Mouse (Mus musculus): ENCODE data around the gene Tmem151b. TPM values are rescaled to one million over a fixed set of nuclear protein-coding genes. Genes with fewer than 3 reads are reported as not detected.

Gene Tmem151b
- polyA plus RNA-seq, 1 experiment, result not detected

- TF ChIP-seq CTCF (IDR thresholded peaks at IDR 0.05; ENCODE audit: insufficient read depth, low read depth, low read length), result no peak
- TF ChIP-seq POLR2A (IDR thresholded peaks at IDR 0.05; ENCODE audit: insufficient read depth, low read depth, low read length), result no peak
- no peaks in the 10 kb centered on the region for H3K4me1 ChIP-seq (ENCODE audit: control insufficient read depth, insufficient read depth, low read length)
- 81% methylated on average over 13 of the region's 13 CpGs for WGBS
- H3K27ac ChIP-seq (ENCODE audit: insufficient read depth, low read depth, low read length), result no peak overlapping the region
- no peak overlapping the region for H3K4me3 ChIP-seq (ENCODE audit: insufficient read depth, low read depth, low read length)
These were observed 51.1 kb downstream of the Tmem151b start for GRCm38 (mm10) chr17:45498397-45498796.

GRCm38 (mm10) chr17:45495398-45495797, 54.1 kb downstream of the Tmem151b start:
- 83% methylated on average over 11 of the region's 11 CpGs for WGBS
- no peak for TF ChIP-seq CTCF (IDR thresholded peaks at IDR 0.05; ENCODE audit: insufficient read depth, low read depth, low read length)
- TF ChIP-seq POLR2A (IDR thresholded peaks at IDR 0.05; ENCODE audit: insufficient read depth, low read depth, low read length), result no peak
- H3K4me1 ChIP-seq (ENCODE audit: control insufficient read depth, insufficient read depth, low read length), result no peaks in the 10 kb centered on the region
- no peak overlapping the region for H3K27ac ChIP-seq (ENCODE audit: insufficient read depth, low read depth, low read length)
- H3K4me3 ChIP-seq (ENCODE audit: insufficient read depth, low read depth, low read length), result no peak overlapping the region

Other genes with a start within 250 kb of the Tmem151b start
- gene Cdc5l, start 115.9 kb downstream of the Tmem151b start, polyA plus RNA-seq (2012; ENCODE audit: insufficient read depth, insufficient read length, low replicate concordance, missing spikeins), result not detected in 2 replicates
- gene Spats1, start 74.3 kb downstream of the Tmem151b start, polyA plus RNA-seq (2012; ENCODE audit: insufficient read depth, insufficient read length, low replicate concordance, missing spikeins), result not detected in 2 replicates
- not detected in 2 replicates for gene Aars2, start 42.8 kb downstream of the Tmem151b start, polyA plus RNA-seq (2012; ENCODE audit: insufficient read depth, insufficient read length, low replicate concordance, missing spikeins)
- gene Tcte1, start 26.2 kb downstream of the Tmem151b start, polyA plus RNA-seq (2012; ENCODE audit: insufficient read depth, insufficient read length, low replicate concordance, missing spikeins), result not detected in 2 replicates
- not detected in 2 replicates for gene Nfkbie, start 6.0 kb upstream of the Tmem151b start, polyA plus RNA-seq (2012; ENCODE audit: insufficient read depth, insufficient read length, low replicate concordance, missing spikeins)
- not detected in 2 replicates for gene Slc35b2, start 14.2 kb upstream of the Tmem151b start, polyA plus RNA-seq (2012; ENCODE audit: insufficient read depth, insufficient read length, low replicate concordance, missing spikeins)
- 1,037 and 1,562 TPM in 2 replicates for gene Hsp90ab1, start 23.6 kb upstream of the Tmem151b start, polyA plus RNA-seq (2012; ENCODE audit: insufficient read depth, insufficient read length, low replicate concordance, missing spikeins)
- gene Slc29a1, start 49.9 kb upstream of the Tmem151b start, polyA plus RNA-seq (2012; ENCODE audit: insufficient read depth, insufficient read length, low replicate concordance, missing spikeins), result not detected in 2 replicates
- not detected in 2 replicates for gene Mymx, start 52.4 kb upstream of the Tmem151b start, polyA plus RNA-seq (2012; ENCODE audit: insufficient read depth, insufficient read length, low replicate concordance, missing spikeins)
- not detected in 2 replicates for gene Capn11, start 109.6 kb upstream of the Tmem151b start, polyA plus RNA-seq (2012; ENCODE audit: insufficient read depth, insufficient read length, low replicate concordance, missing spikeins)
- not detected in 2 replicates for gene Mrpl14, start 136.6 kb upstream of the Tmem151b start, polyA plus RNA-seq (2012; ENCODE audit: insufficient read depth, insufficient read length, low replicate concordance, missing spikeins)
- 179 TPM in 1 of 2 replicates, not detected in the other for gene Tmem63b, start 137.2 kb upstream of the Tmem151b start, polyA plus RNA-seq (2012; ENCODE audit: insufficient read depth, insufficient read length, low replicate concordance, missing spikeins)
- not detected in 2 replicates for gene 1600014C23Rik, start 184.2 kb upstream of the Tmem151b start, polyA plus RNA-seq (2012; ENCODE audit: insufficient read depth, insufficient read length, low replicate concordance, missing spikeins)